Mouse (Mus musculus) urinary bladder, adult 2 months (tissue): ENCODE results near the gene 1110008L16Rik. TPM values are rescaled to one million over a fixed set of nuclear protein-coding genes. Genes with fewer than 3 reads are reported as not detected.
A peak's percentile ranks its signal among the peaks of the same experiment; 100 is the strongest.
"Not testable (repeated sequence)": the region's sequence is repeated elsewhere in the genome, so short reads cannot be mapped to it uniquely, and the experiment has no call there.

Experiments
- DNase-seq: peaks from one replicate; pipeline ENCODE4 v3.0.0; 2022; ENCODE audit warnings: low spot score
- polyA plus RNA-seq: library from polyadenylated mRNA; depleted of rRNA; stranded (reverse); fragments of >200 nt; gene quantifications from 2 replicates; pipeline ENCODE4 v1.2.3, GENCODE M21; 2012; rRNA removed

The 1110008L16Rik gene
- 12.3 and 12.9 TPM in 2 replicates for polyA plus RNA-seq

DNA sequence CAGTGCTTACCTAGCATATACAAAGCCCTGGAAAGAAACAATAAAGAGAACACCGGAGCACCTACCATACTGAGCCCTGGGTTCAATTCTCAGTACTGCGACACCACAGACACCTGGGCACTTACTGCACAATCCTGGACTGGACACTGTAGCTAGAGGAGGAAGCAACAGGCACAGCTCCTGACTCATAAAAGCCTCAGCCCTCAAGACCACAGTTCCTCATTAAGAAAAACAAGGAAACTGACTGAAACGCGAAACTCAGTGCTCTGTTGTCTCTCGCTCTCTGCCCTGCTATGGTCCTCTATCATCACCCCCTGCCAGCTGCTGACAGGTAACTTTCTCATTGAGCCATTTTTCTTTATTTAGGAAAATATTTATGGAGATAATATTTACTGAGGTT is at the start of gene 1110008L16Rik:
Gene 1110008L16Rik (plus strand): TSS at position 242 of the 400 bp plus-strand sequence.
- no peak for DNase-seq

DNA sequence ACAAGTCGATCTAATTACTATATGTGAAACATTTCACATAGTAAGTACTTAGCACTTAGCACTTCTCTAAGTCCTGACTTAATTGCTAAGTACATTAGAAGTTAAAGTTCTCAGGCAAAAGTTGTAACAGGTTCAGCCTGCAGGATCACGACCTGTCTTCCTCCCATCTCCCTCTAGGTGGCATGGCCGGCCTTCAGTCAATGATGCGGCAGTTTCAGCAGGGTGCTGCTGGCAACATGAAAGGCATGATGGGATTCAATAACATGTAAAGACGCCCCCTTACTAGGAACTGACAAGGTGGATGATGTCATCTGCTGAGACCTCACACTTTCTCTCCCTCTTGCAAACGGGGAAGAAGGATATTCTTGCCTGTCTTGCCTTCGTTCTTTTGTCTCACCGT is 37.4 kb upstream of the 1110008L16Rik start:
- not testable (repeated sequence) for DNase-seq

DNA sequence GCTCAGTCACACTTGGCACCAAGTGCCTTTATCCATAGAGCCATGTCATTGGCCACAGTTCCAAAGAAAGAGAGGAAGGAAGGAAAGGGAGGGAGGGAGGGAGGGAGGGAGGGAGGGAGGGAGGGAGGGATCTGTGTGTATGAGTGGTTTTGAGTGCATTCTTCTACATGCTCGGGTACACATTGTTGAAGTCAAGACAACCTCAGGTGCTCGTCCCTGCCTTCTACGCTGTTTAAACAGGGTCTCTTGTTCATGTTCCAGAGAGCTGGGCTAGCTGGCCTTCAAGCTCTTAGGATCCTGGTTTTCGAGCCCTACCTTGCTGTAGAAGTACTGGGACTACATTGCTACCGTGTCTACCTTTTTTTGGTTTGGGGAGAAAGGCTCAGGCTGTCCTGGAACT is 36.0 kb upstream of the 1110008L16Rik start:
- DNase-seq = not testable (repeated sequence)

DNA sequence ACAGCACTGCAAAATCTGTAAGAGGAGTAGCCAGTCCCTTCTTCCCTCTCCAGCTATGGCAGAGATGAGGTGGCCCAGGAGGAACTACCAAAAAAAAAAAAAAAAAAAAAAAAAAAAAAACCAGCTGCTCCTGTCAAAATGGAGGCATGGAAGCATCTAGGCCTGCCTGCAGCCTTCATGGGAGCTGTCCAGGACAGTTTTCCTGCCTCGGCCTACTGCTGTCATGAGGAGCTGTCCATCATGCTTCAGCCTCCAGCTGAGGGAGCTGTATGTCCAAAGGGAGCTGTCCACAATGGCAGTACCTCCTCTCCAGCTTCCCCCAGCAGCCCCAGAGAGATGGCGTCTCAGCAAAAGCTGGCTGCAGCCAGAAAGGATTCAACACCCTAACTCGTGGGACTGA is 27.1 kb upstream of the 1110008L16Rik start:
- DNase-seq = no peak

DNA sequence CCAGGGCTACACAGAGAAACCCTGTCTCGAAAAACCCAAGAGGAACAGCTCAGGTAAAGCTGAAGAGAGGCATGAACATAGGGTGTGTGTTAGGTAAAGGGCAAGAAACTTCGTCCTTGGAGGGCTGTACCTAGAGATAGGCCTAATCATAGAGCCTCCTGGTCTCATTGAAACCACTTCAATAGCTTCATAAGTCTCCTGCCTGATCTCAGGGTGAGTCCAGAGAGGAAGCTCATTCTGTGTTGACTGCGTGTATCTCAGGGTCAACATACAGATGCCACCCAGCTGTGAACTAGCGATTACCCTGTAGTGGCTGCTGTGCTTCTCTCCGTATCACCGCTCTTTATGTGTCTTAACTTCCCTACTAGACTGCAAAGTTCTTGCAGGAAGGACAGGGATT is 21.8 kb upstream of the 1110008L16Rik start:
- DNase-seq = not testable (repeated sequence)

DNA sequence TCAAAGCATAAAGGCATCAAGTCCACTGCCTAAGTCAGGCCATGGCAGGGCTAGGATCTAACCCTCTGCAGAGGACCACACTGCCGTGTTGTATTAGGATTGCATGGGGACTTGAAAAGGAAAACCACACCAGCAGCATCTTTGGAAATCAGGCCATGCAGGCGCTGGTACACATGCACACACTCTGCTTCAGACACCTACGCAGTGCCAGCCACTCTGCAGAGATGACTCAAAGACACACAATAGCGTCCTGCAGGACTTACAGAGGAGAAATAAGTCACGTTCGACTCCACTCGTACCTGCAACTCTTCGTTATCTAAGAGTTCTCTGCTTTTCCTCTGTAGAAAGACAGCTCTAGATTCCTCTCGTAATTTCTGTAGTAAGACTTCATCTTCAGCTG is 1.3 kb upstream of the 1110008L16Rik start:
- DNase-seq = no peak

DNA sequence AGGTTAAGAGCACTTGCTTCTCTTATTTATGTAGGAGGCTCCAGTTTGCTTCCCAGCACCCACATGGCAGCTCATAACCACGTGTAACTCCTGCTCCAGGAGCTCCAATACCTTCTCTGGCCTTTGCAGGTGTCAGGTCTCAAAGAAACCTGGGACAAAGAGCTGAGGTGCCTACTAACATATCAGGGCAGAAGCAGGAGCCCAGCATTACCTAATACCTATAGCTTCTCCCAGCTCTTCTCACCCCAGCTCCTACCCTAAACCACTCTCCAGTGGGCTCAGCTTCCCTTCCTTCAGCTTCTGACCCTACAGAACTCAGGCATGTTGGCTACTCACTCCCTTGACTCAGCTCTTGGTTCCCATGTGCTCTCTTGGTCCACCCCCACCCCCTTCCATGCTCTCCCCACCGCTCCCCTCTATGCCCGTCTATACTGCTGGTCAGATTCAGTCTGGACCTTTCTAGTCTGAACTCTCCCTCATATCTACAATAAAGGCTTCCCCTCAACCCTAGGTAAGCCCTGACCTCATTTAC is 1.5 kb downstream of the 1110008L16Rik start:
- DNase-seq = no peak

DNA sequence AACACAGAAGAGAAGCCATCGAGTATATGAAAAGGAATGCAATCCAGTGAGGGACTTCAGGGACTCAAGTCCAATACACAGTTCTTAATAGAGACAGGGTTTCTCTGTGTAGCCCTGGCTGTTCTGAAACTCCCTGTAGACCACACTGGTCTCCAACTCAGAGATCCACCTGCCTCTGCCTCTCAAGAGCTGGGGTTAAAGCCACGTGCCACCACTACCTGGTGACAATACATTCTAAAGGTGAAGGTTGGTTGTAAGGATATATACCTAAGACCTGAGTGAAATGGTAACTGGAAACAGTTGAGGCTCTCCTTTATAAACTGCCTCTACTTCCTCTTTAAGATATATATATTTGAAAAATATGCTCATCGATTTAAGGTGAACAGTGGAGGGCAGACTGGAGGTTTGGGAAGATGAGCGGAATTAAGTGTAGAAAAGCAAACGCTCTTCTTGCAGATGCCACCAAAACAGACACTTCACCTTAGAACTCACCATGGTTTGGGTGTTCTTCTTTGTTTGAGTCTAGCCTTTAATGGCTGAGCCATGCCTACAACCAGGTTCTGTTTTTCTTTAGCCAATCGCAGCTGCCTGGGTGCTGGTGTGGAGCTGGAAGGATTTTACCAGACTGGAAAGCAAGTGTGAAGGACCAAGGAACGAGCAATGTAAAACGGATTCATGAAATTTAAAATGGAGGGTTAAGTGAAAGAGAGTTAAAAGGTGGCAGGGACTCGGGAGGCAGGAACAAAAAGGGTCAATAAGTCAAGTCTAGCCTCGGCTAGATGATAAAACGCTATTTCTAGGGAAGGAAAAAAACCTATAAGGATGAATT is 2.3 kb downstream of the 1110008L16Rik start:
- no peak for DNase-seq

DNA sequence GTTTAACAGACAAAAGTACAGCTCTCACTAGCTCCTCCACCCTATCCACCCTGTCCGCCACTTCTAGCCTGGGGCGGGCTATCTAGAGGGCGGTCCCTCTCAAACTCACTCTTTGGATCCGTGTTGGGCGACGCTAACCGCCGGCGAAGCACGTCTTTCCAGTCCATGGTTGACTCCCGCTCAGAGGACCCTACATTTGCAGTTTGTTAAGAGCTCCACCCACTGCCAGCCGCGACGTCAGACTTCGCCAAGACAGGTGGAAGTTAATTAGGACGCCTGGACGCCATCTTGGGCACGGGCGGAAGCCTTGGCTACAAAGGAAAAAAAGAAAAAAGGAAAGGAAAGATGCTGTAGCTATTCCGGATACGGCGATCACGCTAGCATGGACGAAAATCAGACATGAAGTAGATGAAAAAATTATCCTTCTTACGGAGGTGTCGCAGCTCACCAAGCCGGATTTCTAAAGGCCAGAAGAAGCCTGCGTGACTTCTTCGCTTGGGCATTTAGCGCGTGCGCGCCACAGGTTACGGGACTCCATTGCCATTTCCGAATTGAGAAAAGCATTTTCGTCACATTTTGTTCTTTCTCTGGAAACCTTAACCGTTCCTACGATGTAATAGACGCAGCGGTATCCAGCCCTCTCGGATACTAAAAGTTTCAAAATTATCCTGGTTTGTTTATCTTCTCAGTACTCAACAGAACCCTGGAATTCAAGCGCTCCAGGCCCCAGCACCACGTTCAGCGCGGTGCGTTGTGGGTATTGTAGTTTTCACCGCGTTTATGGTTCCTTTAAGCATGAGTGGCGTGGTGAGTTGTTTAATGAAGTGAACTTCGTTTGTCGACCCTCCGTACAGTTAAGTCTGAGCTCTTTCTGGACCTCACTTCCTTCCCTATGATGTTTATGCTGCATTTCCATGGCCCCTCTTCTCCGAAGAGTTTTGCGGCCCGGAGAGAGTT is 3.4 kb downstream of the 1110008L16Rik start, which contains the start of gene Ppp2r3c:
Gene Ppp2r3c (minus strand): TSS at position 514 of the 957 bp plus-strand sequence.
- DNase-seq = peak; percentile 71

DNA sequence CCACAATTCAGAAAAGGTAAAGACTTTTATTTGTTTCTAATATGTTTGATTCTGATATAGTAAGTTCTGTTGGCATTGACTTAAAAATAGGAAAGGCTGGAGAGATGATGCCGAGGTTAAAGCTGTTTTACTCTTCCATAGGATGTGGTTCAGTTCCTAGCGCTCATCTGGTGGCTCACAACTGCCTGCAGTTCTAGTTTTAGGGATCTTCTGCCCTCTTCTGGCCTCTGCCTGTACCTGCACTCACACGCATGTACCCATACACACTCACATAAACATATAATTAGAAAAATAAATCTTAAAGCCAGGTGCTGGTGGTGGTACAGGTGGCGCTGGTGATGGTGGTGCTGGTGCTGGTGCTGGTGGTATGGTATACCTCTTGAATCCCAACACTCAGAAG is 7.0 kb downstream of the 1110008L16Rik start:
- DNase-seq = no peak

DNA sequence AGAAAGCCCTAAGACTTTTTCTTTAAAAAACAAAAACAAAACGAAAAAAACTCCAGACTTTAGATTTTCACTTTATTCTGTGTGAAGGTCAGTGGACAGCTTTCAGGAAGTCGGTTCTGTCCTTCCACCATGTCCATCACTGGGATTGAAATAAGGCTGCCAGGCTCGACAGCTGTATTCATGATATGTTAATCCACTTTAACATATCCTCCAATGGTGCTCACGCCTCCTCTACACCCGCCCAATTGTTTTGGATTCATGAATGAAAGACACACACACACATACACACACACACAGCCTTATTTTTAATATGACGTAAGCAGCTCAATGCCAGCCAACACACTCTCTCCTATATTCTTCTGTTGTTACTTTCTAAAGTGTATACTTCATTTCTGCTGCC is 8.2 kb downstream of the 1110008L16Rik start:
- DNase-seq = no peak

DNA sequence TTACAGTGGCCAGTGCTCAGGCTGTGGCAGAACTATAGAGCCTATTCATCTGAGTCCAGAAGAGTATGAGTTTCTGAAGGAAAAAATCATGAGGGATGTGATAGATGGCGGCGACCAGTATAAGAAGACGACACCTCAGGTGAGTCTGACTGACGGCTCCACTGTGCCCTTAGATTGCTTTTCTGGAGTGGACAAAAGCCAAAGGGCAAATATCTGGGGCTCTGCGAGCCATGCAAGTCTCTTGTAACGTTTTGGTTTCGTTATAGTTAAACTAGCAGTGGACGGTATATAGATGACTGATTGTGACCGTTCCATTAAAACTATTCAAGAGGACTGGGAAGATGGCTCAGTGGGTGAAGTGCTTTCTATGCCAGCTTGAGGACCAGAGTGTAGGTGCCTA is 9.4 kb downstream of the 1110008L16Rik start:
- DNase-seq = no peak

DNA sequence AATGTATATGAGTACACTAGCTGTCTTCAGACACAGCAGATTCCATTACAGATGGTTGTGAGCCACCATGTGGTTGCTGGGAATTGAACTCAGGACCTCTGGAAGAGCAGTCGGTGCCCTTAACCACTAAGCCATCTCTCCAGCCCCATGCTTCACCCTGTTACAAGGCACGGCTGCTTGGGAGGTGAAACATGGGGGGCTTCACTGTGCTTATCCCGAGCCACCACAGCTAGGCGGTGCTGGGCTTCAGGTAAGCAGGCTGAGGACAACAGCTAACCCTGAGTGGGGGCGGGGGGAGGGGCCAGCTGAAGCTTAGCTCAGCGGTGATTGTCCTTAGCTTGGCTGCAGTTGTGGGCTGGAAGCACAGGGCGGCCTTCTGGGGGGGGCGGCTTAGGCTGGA is 10.1 kb downstream of the 1110008L16Rik start:
- DNase-seq = no peak

DNA sequence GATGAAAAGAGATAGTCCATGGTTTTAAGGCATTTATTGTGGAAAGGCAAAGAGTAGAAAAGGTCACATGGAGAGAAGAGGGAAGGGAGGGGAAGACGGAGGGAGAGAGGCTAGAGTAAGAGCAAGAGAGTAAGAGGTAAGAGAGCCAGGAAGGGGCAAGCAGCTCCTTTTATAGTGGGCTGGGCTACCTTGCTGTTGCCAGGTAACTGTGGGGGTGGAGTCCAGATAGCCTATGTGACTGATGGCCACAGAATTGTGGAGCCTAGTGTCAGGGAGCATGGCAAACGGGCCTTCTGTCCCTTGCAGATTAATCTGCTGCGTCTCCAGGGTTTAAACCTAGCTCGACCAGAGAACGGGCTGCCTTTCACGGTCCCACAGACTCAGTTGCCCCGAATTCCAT is 12.5 kb downstream of the 1110008L16Rik start:
- DNase-seq = no peak

DNA sequence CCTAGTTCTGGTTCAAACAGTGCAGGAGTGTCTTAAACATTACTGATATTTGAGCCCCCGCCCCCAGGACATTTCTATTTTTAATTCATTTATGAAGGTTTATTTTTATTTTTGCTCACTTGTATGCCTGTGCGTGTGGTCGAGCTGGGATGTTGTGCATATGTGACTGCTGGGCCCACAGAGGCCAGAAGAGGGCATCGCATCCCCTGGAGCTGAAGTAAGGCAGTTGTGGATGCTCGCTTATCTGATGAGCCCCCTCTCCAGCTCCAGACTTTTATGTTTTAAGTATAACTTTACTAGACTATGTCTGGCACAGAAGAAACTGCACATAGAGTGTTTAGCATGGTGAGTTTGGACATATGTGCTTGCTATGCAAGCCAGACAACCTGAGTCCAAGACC is 14.5 kb downstream of the 1110008L16Rik start:
- DNase-seq = no peak

DNA sequence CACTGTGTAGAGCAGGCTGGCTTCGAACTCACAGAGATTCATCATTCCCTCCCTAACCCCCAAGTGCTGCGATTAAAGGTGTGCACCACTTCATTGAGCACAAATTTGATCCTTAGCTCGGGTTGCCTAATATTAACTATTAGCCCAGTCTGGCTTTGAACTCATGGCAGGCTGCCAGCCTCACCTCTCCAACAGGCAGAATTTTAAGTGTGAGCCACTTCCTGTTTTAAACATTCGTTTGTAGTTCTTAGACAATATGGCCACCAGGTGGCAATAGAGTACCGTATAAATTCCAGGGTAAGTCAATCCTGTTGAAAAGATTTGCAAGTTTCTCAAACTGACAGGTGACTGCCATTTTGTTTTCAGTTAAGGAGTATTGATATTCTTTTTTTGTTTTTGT is 15.8 kb downstream of the 1110008L16Rik start:
- no peak for DNase-seq

DNA sequence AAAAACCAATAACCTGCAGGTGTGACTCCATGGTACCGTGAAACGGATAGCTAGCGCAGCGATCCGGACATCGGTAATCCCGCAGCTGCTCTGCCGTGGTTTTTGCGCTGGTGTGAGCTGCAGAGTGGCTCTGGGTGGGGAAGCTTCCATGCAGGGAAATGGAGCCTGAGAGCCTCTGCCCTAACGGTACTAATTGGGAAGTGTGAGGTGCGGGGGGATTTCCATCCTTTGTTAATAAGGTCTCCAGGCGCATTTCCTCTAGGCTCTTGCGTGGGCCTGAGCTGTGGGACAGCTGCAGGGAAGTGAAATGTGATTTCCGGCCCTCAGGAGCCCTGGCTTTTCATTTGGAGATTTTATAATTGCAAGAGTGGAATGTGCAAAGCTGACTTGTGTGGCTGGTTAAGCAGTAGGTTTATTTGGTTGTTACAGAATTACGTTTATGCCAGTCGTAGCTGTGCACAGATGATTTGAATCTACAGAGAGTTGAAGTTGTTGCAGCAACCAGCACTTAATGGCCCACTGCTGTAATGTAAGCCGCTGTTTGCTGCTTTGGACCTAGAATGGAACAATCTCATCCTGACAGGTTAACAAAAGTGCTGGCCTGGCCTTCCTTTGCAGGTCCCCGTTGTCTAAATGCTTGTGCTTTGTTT is 22.4 kb downstream of the 1110008L16Rik start:
- no peak for DNase-seq

DNA sequence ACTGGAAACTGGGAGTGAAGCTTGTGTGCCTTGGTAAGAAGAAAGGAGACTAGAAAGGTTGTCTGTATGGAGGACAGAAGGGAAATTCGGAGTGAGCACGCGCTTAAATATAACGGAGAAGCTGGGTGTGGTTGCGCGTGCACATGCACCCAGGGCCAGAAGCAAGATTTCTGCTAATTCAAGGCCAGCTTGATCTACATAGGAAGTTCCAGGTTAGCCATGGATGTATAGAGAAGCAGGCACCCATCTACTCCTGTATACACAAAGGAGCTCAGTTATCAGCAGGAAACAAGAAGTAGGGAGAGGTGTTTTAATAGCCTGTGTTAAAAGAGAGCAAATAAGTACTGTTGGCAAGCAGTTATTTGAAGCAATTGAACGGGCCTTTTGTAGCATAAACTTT is 26.3 kb downstream of the 1110008L16Rik start:
- DNase-seq = no peak

DNA sequence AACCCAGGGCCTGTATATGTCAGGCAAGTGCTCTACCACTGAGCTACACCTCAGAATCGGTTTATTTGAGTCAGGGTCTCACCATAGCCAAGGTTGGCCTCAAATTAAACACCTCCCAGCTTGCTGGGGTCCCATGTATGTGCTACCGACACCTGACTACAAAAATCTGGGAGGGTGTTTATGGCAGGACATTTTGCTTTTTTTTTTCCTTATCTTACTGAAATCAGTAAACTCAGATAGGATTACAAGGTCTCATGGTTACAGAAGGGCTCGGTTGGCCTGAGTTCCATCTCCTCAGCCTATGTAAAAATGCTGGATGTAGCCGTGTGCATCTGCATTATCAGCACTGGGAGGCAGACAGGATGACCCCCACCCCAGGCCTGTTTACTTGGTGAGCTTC is 29.4 kb downstream of the 1110008L16Rik start:
- no peak for DNase-seq

DNA sequence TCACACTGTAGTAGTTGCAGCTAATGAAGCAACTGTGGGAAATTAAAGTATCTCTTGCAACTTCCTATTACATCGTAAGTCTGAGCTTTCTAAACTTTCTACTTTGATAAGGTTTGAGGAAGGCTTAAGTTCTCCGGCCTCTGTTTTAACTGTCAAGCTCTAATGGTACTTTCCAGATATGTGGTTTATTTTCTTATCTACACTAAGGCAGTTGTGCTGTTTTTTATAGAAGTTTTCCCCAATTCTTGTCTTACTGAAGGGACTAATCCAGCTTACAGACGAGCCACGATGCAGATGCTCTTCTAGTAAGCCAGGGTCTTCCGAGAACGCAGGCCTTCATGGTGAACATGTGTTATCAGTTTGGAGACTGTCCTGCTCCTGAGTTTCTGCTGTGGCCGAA is 30.0 kb downstream of the 1110008L16Rik start:
- no peak for DNase-seq

DNA sequence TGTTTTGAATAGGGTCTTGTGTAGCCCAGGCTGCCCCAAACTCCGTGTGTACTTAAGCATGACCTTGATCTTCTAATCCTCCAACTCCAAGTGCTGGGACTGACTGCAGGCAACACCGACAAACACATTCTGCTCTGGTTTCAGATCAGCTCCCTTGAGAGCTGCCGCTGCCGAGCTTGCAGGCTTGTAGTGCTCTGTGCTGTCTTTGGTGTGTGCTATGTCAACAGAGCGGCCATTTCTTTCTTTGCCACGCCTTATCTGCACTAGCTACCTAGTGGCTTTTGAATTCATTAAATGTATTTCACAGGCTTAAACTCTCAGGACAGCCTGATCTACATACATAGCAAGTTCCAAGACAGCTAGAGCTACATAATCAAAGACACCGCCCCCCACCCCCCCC is 34.3 kb downstream of the 1110008L16Rik start:
- DNase-seq = no peak

DNA sequence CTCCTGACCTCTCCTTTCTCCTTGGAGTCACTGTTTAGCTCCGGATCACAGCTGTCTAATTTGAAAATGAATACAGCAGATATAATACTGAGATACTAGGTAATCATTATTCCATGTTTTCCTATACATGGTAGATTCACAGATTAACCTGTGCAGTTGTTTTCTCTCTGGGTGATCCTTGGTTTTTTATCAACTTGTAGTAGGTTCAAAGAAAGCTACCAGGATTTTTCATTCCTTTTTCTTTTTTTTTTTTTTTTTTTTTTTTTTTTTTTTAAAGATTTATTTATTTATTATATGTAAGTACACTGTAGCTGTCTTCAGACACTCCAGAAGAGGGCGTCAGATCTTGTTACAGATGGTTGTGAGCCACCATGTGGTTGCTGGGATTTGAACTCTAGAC is 39.1 kb downstream of the 1110008L16Rik start:
- not testable (repeated sequence) for DNase-seq
